Mouse (Mus musculus) frontal cortex, postnatal 25 days (tissue): ENCODE results near the gene Gm1043.

Source experiments
- DNase-seq, 2 experiments: peaks; one replicate each; pipeline ENCODE4 v3.0.0; 2022; ENCODE audit warnings: low spot score in 2 of 2

Gm1043 gene

GRCm38 (mm10) chr5:37085241-37085640 lies at the start of gene Gm1043:
Gene Gm1043, plus strand, starts transcription at chr5:37085370.
- no peak for DNase-seq

DNA sequence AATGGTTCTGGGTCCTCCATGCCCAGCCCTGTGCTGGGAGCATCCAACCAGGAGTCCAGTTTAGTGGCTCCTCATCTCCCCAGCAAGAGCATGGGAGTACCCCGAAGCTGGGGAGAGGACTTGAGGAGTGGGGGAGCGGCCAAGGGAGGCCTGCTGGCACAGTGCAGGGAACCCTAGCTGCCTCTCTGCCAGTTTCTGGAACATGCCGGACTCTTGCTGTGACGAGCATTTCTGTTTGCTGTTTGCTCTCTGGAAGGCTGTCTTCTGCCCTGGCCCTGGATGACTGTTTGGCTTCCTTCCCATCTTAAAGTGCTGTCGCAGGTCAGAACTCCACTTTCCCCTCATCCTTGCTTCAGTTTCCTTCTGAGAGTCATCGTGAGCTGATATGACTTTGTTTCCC lies 49.3 kb upstream of the Gm1043 start:
- DNase-seq, result no peak

DNA sequence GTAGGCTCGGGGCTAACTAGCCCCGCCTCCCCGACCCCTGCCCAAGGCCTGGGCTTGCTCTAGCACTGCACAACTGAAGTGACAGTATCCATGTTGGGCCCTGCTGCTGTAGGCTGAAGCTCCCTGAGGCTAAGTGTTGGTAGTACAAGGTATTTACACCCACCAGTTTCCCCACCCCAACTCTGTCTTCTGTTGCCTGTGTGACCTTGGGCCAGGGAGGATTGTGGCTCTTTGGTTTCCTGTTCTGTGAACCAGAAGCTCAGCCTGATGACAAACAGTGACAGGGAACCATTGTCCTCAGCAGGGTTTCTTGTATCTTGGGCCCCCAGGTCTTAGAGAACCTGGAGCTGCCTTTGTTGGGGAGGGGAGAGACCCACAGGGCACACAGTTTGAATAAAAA lies 48.3 kb upstream of the Gm1043 start:
- no peak for DNase-seq

GRCm38 (mm10) chr5:37039908-37040307 lies 45.3 kb upstream of the Gm1043 start:
- DNase-seq, result no peak

DNA sequence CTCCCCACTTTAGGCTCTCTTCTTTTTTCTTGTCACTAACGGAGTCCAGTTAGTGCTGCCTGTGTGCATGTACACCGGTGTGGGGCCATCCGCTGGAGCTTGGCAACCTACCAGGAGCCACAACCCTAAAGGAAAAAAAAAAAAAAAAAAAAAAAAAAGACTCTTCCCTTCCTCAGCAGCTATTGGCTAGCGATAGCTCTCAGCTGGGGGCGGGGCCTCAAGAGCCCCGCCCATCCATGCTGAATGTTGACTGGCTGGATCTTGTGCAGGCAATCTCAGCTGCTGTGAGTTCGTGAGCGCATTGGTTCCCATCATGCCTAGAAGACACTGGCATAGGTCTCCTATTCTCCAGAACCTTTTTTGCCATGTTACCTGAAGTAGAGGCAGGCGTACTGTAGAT lies 44.5 kb upstream of the Gm1043 start:
- DNase-seq, result no peak

- DNase-seq, result no peak
Measured at GRCm38 (mm10) chr5:37041651-37042050, 43.5 kb upstream of the Gm1043 start.

- DNase-seq, result no peak
Measured at GRCm38 (mm10) chr5:37042934-37043333, 42.2 kb upstream of the Gm1043 start.

GRCm38 (mm10) chr5:37044793-37045192 lies 40.4 kb upstream of the Gm1043 start:
- no peak for DNase-seq

DNA sequence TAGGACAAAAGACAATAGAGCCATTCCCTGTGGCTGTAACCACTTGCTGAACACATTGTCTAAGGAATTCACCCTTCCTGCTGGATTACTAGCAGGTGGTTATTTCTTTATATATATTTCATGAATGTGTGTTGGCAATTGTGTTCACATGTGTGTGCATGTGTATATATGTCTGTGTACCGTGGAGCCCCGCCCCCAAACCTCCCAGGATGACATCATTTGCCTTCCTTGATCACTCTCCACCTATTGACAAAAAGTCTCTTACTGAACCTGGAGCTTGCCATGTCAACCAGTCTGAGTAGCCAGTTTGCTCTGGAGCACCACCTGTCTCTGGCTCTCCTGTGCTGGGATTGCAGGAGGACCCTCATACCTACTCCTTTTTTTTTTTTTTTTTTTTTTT lies 39.6 kb upstream of the Gm1043 start:
- no peak for DNase-seq

GRCm38 (mm10) chr5:37046791-37047190 lies 38.4 kb upstream of the Gm1043 start:
- DNase-seq, result no peak

DNA sequence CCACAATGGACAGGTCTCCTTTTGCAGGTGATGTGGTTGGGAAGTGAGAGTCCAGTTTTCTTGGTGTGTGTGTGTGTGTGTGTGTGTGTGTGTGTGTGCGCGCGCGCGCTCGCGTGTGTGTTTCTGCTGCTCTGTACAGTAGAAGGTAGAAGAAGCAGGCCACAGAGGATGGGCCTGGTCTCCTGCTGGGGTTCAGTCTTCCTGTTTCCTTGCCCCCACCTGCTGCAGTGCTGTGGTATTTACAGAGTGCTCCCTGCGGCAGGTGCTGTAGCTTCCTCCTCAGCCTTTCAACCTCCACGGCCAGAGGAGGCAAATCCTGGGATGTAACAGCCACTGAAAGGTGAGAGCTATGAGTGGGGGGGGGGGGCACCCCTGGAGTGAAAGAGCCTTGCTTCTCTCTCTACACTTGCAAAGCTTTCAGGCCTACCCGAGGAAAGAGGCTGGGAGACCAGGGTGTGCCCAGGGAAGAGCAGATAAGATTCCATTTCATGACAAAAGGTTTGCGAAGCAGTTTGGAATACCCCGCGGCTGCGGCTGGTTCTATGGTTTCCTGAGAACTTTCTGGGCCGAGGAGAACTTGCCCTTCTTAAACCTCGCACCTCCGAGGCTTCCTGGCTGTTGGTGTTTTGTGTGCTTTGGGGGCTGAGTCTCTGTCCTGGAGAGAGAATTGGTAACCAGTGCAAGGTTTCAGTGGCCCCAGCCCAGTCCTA lies 37.8 kb upstream of the Gm1043 start:
- no peak for DNase-seq

DNA sequence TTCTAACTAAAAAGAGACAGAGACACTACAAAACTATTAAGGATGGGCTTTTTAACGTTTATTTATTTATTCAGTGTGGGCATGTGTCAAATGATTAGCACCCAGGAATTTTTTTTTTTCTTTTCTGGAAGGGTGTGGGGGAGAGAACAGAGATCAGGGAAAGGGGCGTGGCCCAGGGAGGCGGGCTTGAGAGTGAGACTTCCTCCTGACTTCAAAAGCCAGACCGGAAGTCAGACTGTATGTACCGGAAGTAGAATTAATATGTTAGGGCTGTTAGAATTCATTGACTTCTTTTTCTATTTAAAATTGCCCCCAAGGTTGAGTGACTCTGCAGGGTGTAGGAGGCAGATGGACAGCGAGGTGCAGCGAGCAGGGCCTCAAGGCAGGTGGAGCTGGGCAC lies 37.2 kb upstream of the Gm1043 start:
- no peak for DNase-seq

DNA sequence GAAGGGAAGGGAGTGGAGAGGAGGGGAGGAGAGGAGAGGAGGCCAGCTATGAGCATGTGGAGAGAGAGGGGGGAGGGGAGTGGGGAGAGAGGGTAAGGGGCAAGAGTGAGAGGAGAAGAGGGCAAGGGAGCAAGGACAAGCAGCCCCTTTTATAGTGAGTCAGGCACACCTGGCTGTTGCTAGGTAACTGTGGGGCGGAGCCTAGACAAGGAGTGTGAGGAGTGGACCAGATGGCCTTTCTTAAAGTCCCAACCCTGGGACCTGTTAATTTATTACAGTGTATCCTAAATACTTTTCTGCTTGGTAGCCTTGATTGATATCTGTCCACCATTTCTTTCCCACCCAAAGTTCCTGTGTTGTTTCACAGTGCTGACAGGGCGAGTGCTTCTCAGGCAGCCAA lies 36.1 kb upstream of the Gm1043 start:
- no peak for DNase-seq

GRCm38 (mm10) chr5:37050521-37051373 lies 34.4 kb upstream of the Gm1043 start:
- no peak for DNase-seq

DNA sequence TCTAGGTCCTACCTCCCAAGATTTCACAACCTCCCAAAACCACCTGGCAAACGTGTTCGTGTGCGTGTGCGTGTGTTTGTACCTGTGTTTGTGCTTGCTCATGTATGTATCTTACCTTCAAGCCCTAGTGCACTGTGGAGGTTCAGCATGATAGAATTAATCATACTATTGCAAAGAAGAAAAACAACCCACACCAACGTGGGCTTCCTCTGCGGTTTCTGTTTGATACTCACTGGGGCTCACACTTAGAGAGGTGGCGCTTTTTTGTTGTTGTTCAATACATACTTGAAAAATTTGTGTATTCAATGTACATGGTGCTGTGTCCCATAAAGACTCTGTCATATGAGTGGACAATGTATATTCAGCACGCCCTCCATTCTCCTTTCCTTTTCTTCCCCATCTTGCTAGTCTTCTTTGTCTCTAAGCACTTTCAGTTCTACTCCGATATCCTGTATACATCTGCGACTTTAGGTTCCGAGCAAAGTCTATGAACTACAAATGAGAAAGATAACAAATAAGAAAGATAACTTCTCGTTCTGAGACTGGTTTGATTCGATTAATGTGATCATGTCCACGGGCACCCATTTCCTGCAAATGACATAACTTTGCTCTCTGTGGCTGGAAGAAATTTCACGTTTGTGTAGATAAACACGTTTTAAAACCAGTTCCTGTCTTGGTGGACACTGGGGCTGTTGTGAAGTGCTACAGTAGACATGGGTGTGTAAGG lies 33.6 kb upstream of the Gm1043 start:
- DNase-seq, result no peak

DNA sequence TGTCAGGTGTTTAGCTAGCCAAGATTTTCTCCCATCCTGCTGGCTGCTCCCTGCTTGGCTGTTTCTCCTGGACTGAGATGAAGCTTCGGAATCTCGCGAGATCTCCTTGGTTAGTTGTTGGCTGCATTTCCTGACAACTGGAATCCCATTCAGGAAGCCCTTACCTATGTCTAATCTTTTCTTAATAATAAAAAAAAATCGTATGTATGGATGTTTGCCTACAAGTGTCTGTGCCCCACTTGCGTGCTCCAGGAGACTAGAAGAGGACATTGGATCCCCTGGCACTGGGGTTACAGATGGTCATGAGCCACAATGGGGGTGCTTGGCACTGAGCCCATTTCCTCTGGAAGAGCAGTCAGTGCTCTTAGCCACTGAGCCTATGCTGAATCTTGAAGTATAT lies 32.3 kb upstream of the Gm1043 start:
- DNase-seq, result no peak

DNA sequence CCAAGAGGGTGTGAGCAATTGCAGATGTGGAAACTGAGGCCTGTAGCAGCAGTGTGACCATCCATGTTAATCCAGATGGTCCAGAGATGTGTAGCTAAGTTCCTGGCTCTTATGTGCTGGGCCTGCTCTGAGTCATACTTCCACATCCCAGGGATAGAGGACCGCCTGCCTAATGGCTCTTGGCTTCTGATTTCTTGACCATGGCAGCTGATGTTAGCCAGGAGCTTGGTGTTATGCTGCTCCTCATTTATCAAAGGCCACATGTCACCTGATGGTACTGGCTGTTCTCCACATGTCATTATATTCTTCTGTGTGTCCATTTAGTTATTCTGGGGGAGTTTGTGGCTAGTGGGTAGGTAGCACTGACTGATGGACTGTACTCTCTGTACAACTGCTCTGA lies 29.4 kb upstream of the Gm1043 start:
- DNase-seq, result no peak

DNA sequence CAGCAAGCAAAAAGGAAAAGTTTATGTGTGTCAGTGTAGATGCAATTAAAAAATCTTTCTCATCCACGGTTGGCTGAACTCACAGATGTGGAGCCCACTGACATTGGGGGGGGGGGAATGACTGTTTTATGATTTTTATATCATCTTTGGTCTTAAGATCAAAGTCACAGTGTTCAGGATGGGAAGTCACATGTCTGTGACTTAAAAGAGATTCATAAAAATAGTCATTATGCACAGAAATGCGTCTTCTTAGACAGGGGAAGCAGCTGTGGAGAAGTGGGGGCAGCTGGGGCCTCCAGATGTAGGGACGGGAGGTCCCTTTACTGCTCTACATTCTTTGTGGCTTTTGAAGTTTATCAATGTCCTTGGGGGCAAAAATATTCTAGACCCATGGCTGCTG lies 28.7 kb upstream of the Gm1043 start:
- no peak for DNase-seq

- DNase-seq, result no peak
Measured at GRCm38 (mm10) chr5:37061612-37062011, 23.6 kb upstream of the Gm1043 start.

- DNase-seq, result no peak
Measured at GRCm38 (mm10) chr5:37064454-37065449, 20.4 kb upstream of the Gm1043 start.
